Mouse (Mus musculus): ENCODE results near the gene Ap5b1. TPM values are rescaled to one million over a fixed set of nuclear protein-coding genes. Genes with fewer than 3 reads are reported as not detected.

Gene Ap5b1
- polyA plus RNA-seq, 1 experiment from 2014 or later = 2.3 TPM

GRCm38 (mm10) chr19:5611973-5612372 lies 44.1 kb downstream of the Ap5b1 start:
- no peaks in the 10 kb centered on the region for H3K9me3 ChIP-seq (replicated peaks; ENCODE audit: control insufficient read depth, low read length, poor library complexity, severe bottlenecking)
- no peak for ATAC-seq
- no peak overlapping the region for H3K9ac ChIP-seq (ENCODE audit: low read depth, low read length)
- H3K27me3 ChIP-seq (ENCODE audit: control insufficient read depth, insufficient read depth, low read depth, low read length) = no peaks in the 10 kb centered on the region
- no peak overlapping the region for H3K27ac ChIP-seq (ENCODE audit: low read length)
- H3K4me2 ChIP-seq (ENCODE audit: low read length) = no peak overlapping the region
- WGBS = 95% methylated on average over 1 of the region's 1 CpGs
- peaks cover 13% of the 10 kb centered on the region for H3K36me3 ChIP-seq (ENCODE audit: control insufficient read depth, insufficient read depth, low read length)
- H3K4me3 ChIP-seq (ENCODE audit: low read depth, low read length) = no peak overlapping the region
- H3K4me1 ChIP-seq (ENCODE audit: control insufficient read depth, insufficient read depth, low read length) = peaks cover 22% of the 10 kb centered on the region

- 75% methylated on average over 3 of the region's 3 CpGs for WGBS
- H3K27me3 ChIP-seq (ENCODE audit: control insufficient read depth, insufficient read depth, low read depth, low read length) = no peaks in the 10 kb centered on the region
- H3K9me3 ChIP-seq (replicated peaks; ENCODE audit: control insufficient read depth, low read length, poor library complexity, severe bottlenecking) = no peaks in the 10 kb centered on the region
- no peak overlapping the region for H3K9ac ChIP-seq (ENCODE audit: low read depth, low read length)
- H3K4me3 ChIP-seq (ENCODE audit: low read depth, low read length) = no peak overlapping the region
- H3K4me1 ChIP-seq (ENCODE audit: control insufficient read depth, insufficient read depth, low read length) = peaks cover 22% of the 10 kb centered on the region
- H3K36me3 ChIP-seq (ENCODE audit: control insufficient read depth, insufficient read depth, low read length) = peaks cover 8% of the 10 kb centered on the region; the same call in 1 of the 2 replicates
- H3K4me2 ChIP-seq (ENCODE audit: low read length) = no peak overlapping the region
- no peak for ATAC-seq
- no peak overlapping the region for H3K27ac ChIP-seq (ENCODE audit: low read length)
These were observed 45.1 kb downstream of the Ap5b1 start for GRCm38 (mm10) chr19:5612762-5613411.

- H3K9me3 ChIP-seq (replicated peaks; ENCODE audit: control insufficient read depth, low read length, poor library complexity, severe bottlenecking) = no peaks in the 10 kb centered on the region
- peaks cover 9% of the 10 kb centered on the region for H3K4me1 ChIP-seq (ENCODE audit: control insufficient read depth, insufficient read depth, low read length)
- H3K27ac ChIP-seq (ENCODE audit: low read length) = no peak overlapping the region
- H3K36me3 ChIP-seq (ENCODE audit: control insufficient read depth, insufficient read depth, low read length) = no peaks in the 10 kb centered on the region
- no peak overlapping the region for H3K9ac ChIP-seq (ENCODE audit: low read depth, low read length)
- 70% methylated on average over 2 of the region's 2 CpGs for WGBS
- no peak for ATAC-seq
- no peak overlapping the region for H3K4me3 ChIP-seq (ENCODE audit: low read depth, low read length)
- H3K4me2 ChIP-seq (ENCODE audit: low read length) = no peak overlapping the region
- H3K27me3 ChIP-seq (ENCODE audit: control insufficient read depth, insufficient read depth, low read depth, low read length) = no peaks in the 10 kb centered on the region
These were observed 47.1 kb downstream of the Ap5b1 start for GRCm38 (mm10) chr19:5614953-5615352.

GRCm38 (mm10) chr19:5620007-5620406 lies 52.2 kb downstream of the Ap5b1 start:
- Histone ChIP-seq H3K27me3 (ENCODE audit: control insufficient read depth, insufficient read depth, low read depth, low read length) (no peaks in the 10 kb centered on the region; the same call in 1 of the 2 replicates), H3K27ac (ENCODE audit: low read length) (no peak overlapping the region), H3K4me1 (ENCODE audit: control insufficient read depth, insufficient read depth, low read length) (no peaks in the 10 kb centered on the region), H3K36me3 (ENCODE audit: control insufficient read depth, insufficient read depth, low read length) (no peaks in the 10 kb centered on the region), H3K9me3 (replicated peaks; ENCODE audit: control insufficient read depth, low read length, poor library complexity, severe bottlenecking) (no peaks in the 10 kb centered on the region), H3K4me2 (ENCODE audit: low read length) (no peak overlapping the region), H3K4me3 (ENCODE audit: low read depth, low read length) (no peak overlapping the region), H3K9ac (ENCODE audit: low read depth, low read length) (no peak overlapping the region)
- ATAC-seq = no peak
- WGBS = 85% methylated on average over 4 of the region's 4 CpGs

Other genes with a start within 250 kb of the Ap5b1 start
- not detected in 2 replicates for gene Catsper1, start 232.3 kb upstream of the Ap5b1 start, polyA plus RNA-seq (2015; fragmentation: Nextera tagmentation; extraction: Ambion mirVana)
- gene Cst6, start 218.5 kb upstream of the Ap5b1 start, polyA plus RNA-seq (2015; fragmentation: Nextera tagmentation; extraction: Ambion mirVana) = 7.5 and 11.1 TPM in 2 replicates
- gene Eif1ad, start 201.3 kb upstream of the Ap5b1 start, polyA plus RNA-seq (2015; fragmentation: Nextera tagmentation; extraction: Ambion mirVana) = 36.6 and 38.3 TPM in 2 replicates
- 302 and 321 TPM in 2 replicates for gene Banf1, start 200.9 kb upstream of the Ap5b1 start, polyA plus RNA-seq (2015; fragmentation: Nextera tagmentation; extraction: Ambion mirVana)
- 67.7 and 68.5 TPM in 2 replicates for gene Sart1, start 179.3 kb upstream of the Ap5b1 start, polyA plus RNA-seq (2015; fragmentation: Nextera tagmentation; extraction: Ambion mirVana)
- not detected in 2 replicates for gene Tsga10ip, start 165.5 kb upstream of the Ap5b1 start, polyA plus RNA-seq (2015; fragmentation: Nextera tagmentation; extraction: Ambion mirVana)
- gene Drap1, start 143.0 kb upstream of the Ap5b1 start, polyA plus RNA-seq (2015; fragmentation: Nextera tagmentation; extraction: Ambion mirVana) = 288 and 310 TPM in 2 replicates
- 61.8 and 67.9 TPM in 2 replicates for gene AI837181, start 142.9 kb upstream of the Ap5b1 start, polyA plus RNA-seq (2015; fragmentation: Nextera tagmentation; extraction: Ambion mirVana)
- not detected in 2 replicates for gene Fosl1, start 120.5 kb upstream of the Ap5b1 start, polyA plus RNA-seq (2015; fragmentation: Nextera tagmentation; extraction: Ambion mirVana)
- gene Ccdc85b, start 110.1 kb upstream of the Ap5b1 start, polyA plus RNA-seq (2015; fragmentation: Nextera tagmentation; extraction: Ambion mirVana) = 9.5 and 10.2 TPM in 2 replicates
- 159 and 178 TPM in 2 replicates for gene Fibp, start 107.4 kb upstream of the Ap5b1 start, polyA plus RNA-seq (2015; fragmentation: Nextera tagmentation; extraction: Ambion mirVana)
- 5.0 and 5.2 TPM in 2 replicates for gene Ctsw, start 99.5 kb upstream of the Ap5b1 start, polyA plus RNA-seq (2015; fragmentation: Nextera tagmentation; extraction: Ambion mirVana)
- gene Efemp2, start 94.1 kb upstream of the Ap5b1 start, polyA plus RNA-seq (2015; fragmentation: Nextera tagmentation; extraction: Ambion mirVana) = 34.1 and 35.3 TPM in 2 replicates
- gene Mus81, start 79.6 kb upstream of the Ap5b1 start, polyA plus RNA-seq (2015; fragmentation: Nextera tagmentation; extraction: Ambion mirVana) = 51.1 and 53.6 TPM in 2 replicates
- 3,571 and 3,575 TPM in 2 replicates for gene Cfl1, start 77.6 kb upstream of the Ap5b1 start, polyA plus RNA-seq (2015; fragmentation: Nextera tagmentation; extraction: Ambion mirVana)
- gene 1700020D05Rik, start 64.2 kb upstream of the Ap5b1 start, polyA plus RNA-seq (2015; fragmentation: Nextera tagmentation; extraction: Ambion mirVana) = not detected in 2 replicates
- gene Snx32, start 57.5 kb upstream of the Ap5b1 start, polyA plus RNA-seq (2015; fragmentation: Nextera tagmentation; extraction: Ambion mirVana) = 112 and 116 TPM in 2 replicates
- gene Ovol1, start 7.4 kb upstream of the Ap5b1 start, polyA plus RNA-seq (2015; fragmentation: Nextera tagmentation; extraction: Ambion mirVana) = 0.11 TPM in 1 of 2 replicates, not detected in the other
- 55.5 and 58.4 TPM in 2 replicates for gene Rnaseh2c, start 33.8 kb downstream of the Ap5b1 start, polyA plus RNA-seq (2015; fragmentation: Nextera tagmentation; extraction: Ambion mirVana)
- gene Kat5, start 42.2 kb downstream of the Ap5b1 start, polyA plus RNA-seq (2015; fragmentation: Nextera tagmentation; extraction: Ambion mirVana) = 82.0 and 83.1 TPM in 2 replicates
- gene Rela, start 69.5 kb downstream of the Ap5b1 start, polyA plus RNA-seq (2015; fragmentation: Nextera tagmentation; extraction: Ambion mirVana) = 30.6 and 37.7 TPM in 2 replicates
- gene Sipa1, start 95.7 kb downstream of the Ap5b1 start, polyA plus RNA-seq (2015; fragmentation: Nextera tagmentation; extraction: Ambion mirVana) = 17.5 and 17.7 TPM in 2 replicates
- 9.5 and 12.9 TPM in 2 replicates for gene Map3k11, start 120.7 kb downstream of the Ap5b1 start, polyA plus RNA-seq (2015; fragmentation: Nextera tagmentation; extraction: Ambion mirVana)
- 23.9 and 25.3 TPM in 2 replicates for gene Pcnx3, start 120.9 kb downstream of the Ap5b1 start, polyA plus RNA-seq (2015; fragmentation: Nextera tagmentation; extraction: Ambion mirVana)
- 0.15 TPM in 1 of 2 replicates, not detected in the other for gene Kcnk7, start 136.3 kb downstream of the Ap5b1 start, polyA plus RNA-seq (2015; fragmentation: Nextera tagmentation; extraction: Ambion mirVana)
- gene Ehbp1l1, start 158.3 kb downstream of the Ap5b1 start, polyA plus RNA-seq (2015; fragmentation: Nextera tagmentation; extraction: Ambion mirVana) = 31.3 and 38.6 TPM in 2 replicates
- gene Fam89b, start 161.6 kb downstream of the Ap5b1 start, polyA plus RNA-seq (2015; fragmentation: Nextera tagmentation; extraction: Ambion mirVana) = 116 and 131 TPM in 2 replicates
- gene Ltbp3, start 172.9 kb downstream of the Ap5b1 start, polyA plus RNA-seq (2015; fragmentation: Nextera tagmentation; extraction: Ambion mirVana) = 9.3 and 9.6 TPM in 2 replicates
- gene Scyl1, start 203.4 kb downstream of the Ap5b1 start, polyA plus RNA-seq (2015; fragmentation: Nextera tagmentation; extraction: Ambion mirVana) = 86.3 and 86.6 TPM in 2 replicates